Mouse (Mus musculus): ENCODE measurements at regions not wholly inside any gene's neighbourhood (a gene's known extent, or its start where the extent isn't known, plus 50 kb on each side); places are given as distances from the start of the nearest gene placed in this dataset. TPM values are rescaled to one million over a fixed set of nuclear protein-coding genes. Genes with fewer than 3 reads are reported as not detected.

- no peak for DNase-seq (ENCODE audit: low spot score in 2 of 2)
These were observed 119.8 kb upstream of the Sphkap start for GRCm38 (mm10) chr1:83527803-83528202.

- DNase-seq (ENCODE audit: low spot score in 2 of 2): no peak
These were observed 101.4 kb upstream of the Sphkap start for GRCm38 (mm10) chr1:83509356-83509755.

- no peak for DNase-seq (ENCODE audit: low spot score in 2 of 2)
These were observed 97.4 kb upstream of the Sphkap start for GRCm38 (mm10) chr1:83505386-83505785.

- no peak for DNase-seq (ENCODE audit: low spot score in 2 of 2)
These were observed 88.9 kb upstream of the Sphkap start for GRCm38 (mm10) chr1:83496888-83497287.

- DNase-seq (ENCODE audit: low spot score in 2 of 2): no peak
These were observed 88.4 kb upstream of the Sphkap start for GRCm38 (mm10) chr1:83496380-83496779.

- DNase-seq (ENCODE audit: low spot score in 2 of 2): no peak
These were observed 87.0 kb upstream of the Sphkap start for GRCm38 (mm10) chr1:83495022-83495421.

- no peak for DNase-seq (ENCODE audit: low spot score in 2 of 2)
These were observed 71.1 kb upstream of the Sphkap start for GRCm38 (mm10) chr1:83479111-83479510.

Small RNA genes in the stretch of these regions (microRNA-seq; reads per million reads assigned to microRNA genes)
- not detected for gene Gm25754

Measured in gastrocnemius, adult 8-10 months (tissue).